Mouse (Mus musculus) thymus, postnatal 10 days (tissue): ENCODE data around the gene Rnf181.

Experiments used
- DNase-seq, 2 experiments: peaks; one replicate each; pipeline ENCODE4 v3.0.0; 2021; ENCODE audit warnings: low spot score in 2 of 2

The Rnf181 gene

DNA sequence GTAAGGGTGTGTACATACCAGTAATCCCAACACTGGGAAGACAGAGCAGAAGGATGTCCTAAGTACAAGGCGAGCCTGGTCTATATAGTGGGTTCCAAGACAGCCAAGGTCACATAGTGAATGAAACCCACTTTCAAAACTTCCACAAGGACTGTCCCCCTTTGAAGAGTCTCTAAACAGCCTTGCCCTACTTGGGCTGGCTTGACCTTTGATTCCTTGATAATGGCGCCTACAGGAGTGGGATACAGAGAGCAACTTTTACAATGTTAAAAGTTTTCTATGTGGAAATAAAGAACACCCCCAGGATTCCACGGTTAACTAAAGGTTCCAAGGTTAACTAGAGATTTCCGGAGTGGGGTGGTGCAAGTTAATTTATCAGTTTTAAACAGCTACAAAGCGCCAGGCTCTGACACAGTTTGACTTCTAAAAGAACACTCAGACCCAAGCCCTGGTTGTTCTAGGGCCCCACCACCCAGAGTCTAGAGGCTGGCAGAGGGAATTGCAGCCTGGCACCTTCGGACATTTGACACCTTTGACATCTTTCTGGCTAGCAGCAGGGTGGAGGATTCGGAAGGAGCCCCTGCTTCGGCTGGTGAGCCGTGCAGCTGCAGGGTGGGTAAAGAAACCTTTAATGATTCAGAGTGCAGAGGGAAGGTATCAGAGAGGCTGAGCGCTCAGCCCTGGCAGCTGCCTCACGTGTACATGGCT is 6.7 kb downstream of the Rnf181 start:
- no peak for DNase-seq

GRCm38 (mm10) chr6:72359343-72359742 is 7.4 kb downstream of the Rnf181 start:
- no peak for DNase-seq

- no peak for DNase-seq
Measured at GRCm38 (mm10) chr6:72358086-72358764, 8.5 kb downstream of the Rnf181 start.

DNA sequence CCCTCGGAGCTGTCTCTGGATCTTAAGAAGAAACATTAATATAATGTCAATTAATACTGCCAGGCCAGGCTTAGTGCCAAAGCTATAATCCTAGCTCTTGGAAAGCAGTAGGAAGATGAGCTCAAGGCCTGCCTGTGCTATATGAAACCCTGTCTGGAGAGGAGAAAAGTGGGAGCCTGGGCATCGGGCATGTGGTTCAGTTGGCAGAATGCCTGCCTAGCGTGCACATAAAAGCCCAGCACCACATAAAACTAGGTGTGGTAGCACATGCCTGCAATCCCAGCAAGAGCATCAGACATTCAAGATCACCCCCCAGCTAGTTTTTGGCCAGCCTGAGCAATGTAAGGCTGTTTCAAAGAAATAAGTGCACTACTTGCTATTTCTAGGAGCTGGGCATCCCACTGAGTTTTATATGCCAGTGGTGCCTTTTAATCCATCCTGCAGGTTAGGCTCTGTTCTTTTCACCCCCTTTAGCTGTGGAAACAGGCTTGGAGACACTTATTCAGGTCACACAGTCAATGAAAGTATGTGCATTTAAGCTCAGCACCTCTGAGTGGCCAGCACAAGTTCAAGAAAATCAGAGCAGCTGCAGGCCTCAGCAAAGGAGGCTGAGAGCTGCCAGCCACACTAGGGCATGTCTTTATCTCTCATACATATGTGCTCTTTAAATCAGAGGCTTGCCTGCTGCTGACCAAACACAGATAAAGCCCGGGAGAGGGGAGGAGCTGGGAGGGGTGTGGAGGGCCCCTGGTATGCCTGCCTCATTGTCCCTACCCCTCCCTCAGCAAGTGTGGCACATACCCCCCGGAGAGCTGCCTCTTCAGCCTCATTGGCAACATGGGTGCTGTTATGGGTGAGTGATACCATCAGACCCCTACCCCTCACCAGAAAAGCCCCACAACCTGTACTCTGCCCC is 9.3 kb downstream of the Rnf181 start:
- DNase-seq = no peak

DNA sequence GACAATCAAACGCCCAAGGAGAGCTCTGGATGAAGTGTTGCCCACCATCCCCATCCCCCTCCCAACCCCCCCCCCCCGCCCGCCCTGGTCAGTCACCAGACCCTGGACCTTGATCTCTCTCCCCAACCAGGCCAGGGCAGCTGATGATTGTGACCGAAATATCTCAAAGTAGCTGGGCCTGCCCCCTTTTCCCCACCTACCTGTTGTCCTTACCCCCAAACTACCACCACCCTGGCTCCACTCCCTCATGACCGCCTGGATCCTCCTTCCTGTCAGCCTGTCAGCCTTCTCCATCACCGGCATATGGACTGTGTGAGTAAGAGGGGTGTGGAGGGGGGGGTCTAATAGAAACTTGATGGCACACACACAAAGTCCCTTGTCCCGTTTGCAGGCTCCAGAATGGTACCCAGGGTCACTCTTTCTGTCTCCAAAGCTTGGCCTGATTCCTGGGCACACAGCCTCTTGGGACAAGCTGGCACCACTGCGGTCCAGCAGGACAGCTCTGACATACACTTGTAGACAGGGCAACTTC is 10.7 kb downstream of the Rnf181 start:
- no peak for DNase-seq

DNA sequence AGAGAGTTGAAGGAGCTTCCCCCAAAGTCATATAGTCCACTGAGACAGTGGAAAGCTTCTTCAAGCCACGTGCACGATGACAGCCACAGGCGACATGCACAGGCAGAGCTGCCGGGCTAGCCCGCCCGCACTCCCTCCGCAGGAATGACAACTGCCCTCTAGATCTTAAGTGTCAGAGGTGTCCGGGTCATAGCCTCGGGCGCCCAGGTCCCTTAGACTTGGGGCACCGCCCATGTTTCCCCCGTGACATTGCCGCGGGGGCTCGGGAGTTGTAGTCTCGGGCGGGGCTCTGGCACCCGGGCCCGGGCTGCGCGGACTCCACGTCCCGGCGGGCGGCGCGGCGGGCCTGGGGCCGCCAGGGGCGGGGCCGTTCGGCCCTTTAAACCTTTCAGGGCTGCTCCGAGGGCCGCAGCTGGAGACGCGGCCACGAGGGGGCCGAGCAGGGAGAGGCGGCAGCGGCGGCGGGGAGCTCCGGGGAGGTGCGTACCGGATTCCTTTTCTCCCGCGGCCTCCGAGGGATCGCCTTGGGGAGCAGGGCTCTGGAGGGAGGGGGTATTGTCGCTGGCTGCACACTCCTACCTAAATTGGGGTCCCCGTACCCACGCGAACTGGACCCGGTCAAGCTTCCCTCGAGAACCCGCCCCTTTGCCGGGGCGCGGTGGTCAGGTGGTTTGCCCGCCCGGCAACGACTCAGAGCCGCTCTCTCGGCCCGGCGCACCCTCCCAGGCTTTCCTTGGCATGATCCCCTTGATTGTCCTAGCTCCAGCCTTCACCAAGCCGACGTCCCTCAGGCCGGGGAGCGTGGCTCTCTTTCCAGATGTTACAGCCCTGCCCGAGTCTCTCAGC is 11.5 kb downstream of the Rnf181 start, which contains the start of gene Tmem150a:
TSS of gene Tmem150a (plus strand) at position 382 of the 846 bp plus-strand sequence.
- peak; percentile 17 to 35 for DNase-seq

- no peak for DNase-seq
Measured at GRCm38 (mm10) chr6:72354025-72354424, 12.7 kb downstream of the Rnf181 start.

GRCm38 (mm10) chr6:72352636-72353405 is 13.9 kb downstream of the Rnf181 start:
- DNase-seq = no peak

DNA sequence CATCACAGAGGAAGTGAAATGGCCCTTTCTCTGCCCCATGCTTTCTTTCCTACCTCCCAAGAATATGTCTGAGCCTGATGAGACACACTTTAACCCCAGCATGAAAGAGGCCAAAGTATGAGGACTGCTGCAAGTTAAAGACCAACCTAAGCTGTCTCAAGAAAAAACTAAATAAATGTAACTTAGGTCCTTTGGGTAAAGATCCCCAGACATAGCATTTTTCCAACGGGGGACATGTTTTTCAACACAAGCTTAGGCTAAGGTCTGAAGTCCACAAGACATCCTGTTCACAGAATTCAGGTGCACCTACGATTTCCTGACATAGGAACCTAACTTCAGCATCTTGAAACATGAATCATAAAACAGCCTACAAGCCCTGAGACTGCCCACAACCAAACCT is 16.5 kb downstream of the Rnf181 start:
- no peak for DNase-seq

GRCm38 (mm10) chr6:72348411-72348810 is 18.3 kb downstream of the Rnf181 start:
- DNase-seq = no peak

DNA sequence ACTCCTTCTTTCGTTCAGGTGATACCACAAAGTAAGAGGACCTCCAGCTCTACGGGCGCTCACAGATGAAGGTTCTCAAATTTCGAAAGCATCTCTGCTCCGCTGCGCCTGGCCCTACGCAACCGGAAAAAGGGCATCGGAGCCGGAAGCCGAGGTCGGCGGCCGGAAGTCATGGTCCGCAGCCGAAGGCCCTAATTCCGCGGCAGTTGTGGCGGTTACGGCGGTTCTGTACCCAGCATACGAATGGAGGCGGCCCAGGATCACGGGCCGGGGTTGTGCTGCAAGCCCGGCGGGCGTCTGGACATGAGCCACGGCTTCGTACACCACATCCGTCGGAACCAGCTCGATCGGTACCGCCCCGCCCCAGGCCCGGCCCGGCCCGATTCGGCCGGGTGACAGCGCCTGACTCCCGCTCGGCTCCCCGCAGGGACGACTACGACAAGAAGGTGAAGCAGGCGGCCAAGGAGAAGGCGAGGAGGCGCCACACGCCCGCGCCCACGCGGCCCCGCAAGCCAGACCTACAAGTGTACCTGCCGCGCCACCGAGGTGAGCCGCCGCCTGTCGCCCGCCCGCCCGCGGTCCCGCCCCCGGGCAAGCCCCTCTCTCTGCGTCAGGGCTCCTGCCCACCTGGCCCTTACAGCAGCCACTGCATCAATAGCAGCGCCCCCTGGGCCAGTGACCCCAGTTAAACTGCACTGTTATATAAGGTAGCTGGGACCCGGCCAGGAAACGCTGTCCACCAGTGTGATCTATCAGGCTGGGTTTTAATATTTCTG is 19.4 kb downstream of the Rnf181 start, which contains the start of gene 0610030E20Rik:
TSS of gene 0610030E20Rik (plus strand) at position 152 of the 776 bp plus-strand sequence.
- DNase-seq = peak; percentile 70 to 73

DNA sequence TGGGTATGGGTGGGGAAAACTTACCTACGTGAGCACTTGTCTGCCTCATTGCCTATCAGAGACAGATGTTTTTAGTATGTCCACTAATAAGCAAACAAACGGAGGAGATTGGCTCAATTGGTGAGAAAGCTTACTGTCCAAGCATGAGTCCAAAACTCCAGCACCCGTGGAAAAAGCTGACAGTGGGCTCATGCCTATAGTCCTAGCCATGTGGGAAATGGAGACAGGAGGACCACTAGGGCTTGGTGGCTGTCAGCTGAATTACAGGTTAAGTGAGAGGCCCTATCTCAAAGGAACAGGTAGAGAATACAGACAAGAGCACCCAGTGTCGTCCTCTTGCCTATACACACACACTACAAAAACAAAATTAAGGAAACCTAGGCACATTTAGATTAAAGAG is 20.5 kb downstream of the Rnf181 start:
- no peak for DNase-seq

GRCm38 (mm10) chr6:72345633-72346032 is 21.1 kb downstream of the Rnf181 start:
- no peak for DNase-seq

DNA sequence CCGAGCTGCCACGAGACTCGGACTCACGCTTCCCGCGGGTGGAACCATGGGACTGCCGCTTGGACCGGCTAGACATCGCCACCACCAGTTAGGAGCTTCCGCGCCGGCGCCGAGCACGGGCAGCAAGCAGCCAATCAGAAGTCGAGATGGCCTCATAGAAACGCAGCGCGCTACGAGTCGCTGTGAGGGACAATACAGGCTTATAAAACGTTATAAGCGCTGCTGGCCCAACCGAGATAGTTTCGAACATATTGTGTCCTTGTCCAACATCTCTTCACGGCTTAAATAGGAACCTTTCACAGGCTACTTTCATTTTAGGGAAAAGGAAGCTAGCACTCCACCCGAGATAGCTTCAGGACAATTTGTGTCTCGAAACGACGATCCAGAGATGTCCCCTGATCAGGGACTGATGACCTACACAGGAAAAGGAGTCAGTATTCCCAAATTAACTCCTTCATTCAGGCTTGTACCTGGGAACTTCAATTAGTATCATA is 21.6 kb downstream of the Rnf181 start, which contains the start of gene Usp39:
TSS of gene Usp39 (minus strand) at position 111 of the 494 bp plus-strand sequence.
- peak; percentile 82 to 85 for DNase-seq

DNA sequence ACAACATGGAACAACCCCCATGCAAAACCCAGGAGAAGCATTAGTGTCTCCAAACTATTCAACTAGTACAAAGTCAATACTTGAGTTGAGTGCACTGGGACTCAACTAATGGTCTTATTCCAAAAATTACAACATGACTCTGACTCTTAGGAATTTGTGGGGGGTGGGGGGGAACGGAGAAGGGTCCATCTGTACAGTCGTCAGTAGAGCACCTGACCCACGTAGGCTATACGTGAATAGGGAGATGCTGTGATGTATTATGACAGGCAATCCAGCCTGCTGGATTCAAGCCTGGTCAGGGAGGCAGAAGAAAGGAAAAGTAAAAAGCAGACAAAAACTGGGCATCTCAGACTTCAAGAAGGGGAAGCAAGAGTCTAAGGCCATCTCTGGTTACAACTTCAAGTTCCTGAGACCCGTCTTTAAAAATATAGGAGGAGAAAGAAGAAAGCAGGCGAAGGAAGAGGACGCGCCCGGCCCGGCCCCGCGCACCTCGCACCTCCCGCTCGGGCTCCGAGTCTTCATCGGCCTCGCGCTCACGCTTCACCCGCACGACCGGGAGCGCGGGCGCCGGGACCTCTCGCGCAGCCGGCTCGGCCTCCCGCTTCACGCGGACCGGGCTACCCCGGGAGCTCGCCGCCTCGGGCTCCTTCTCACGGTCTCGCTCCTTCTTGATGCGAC is 22.2 kb downstream of the Rnf181 start:
- DNase-seq = no peak

DNA sequence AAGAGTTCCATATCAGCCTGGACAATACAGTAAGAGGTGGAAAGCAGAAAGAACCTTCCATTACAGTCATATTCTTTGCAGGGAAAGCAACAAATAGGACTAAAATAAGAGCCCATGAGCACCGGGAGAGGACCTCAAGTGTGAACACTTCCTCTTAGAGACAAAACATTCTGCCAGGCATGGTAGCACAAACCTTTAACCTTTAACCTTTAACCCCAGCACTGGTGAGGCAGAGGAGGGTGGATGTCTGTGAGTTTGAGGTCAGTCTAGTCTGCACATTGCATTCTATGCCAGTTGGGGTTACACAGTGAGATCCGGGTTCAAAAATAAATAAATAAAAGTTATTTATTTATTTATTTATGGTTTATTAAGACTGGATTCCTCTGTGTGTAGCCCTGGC is 26.3 kb downstream of the Rnf181 start:
- DNase-seq = no peak

DNA sequence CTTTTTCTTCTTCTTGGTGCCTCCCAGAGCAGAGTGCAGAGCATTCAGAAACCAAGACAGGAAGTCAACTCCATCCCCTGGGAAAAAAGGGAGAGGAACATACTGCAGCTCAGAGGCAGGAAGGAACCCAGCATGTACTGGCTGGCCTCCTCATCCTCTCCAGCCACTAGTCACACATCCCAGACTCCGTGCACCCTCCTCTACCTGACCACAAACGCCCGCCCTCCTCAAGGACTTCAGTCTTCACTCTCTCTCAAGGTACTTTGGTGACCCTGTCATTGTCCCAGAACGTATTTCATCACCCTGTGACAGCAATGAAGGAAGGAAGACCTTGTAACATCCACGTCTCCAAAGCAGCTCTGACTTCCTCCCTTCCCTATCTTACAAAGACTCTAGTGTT is 33.6 kb downstream of the Rnf181 start:
- no peak for DNase-seq

DNA sequence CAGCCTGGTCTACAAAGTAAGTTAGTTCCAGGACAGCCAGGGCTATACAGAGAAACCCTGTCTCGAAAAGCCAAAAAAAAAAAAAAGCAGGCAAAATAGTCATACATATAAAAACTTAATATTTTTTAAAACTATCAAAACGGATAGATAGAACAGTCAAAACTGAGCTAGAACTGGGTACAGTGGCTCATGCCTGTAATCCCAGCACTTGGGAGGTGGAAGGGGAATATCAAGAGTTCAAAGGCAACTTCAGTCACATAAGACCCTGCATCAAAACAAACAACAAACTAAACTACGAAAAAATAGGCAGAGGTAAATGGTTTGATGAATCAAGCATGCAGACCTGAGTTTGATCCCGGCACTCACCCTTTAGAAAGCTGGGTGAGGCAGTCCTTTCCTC is 36.6 kb downstream of the Rnf181 start:
- DNase-seq = no peak

DNA sequence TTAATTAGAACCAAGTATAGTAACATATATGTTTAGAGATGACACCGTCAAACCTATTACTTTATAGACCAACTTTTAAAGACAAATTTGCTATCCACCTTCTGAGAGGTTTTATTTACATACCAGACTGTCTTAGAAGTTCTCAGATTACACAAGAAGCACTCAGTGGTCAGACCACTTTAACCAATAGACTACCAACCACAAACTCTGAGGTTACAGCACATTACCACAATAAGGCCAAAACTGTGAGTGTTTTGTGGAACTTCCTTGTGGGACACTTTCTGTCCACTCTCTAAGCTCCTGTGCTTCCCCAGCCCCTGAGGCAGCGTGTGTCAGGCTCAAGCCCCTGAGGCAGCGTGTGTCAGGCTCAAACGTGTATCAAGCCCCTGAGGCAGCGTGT is 37.7 kb downstream of the Rnf181 start:
- DNase-seq = no peak
